Mouse (Mus musculus) ovary, adult 18-20 months (tissue): Measurements from ENCODE around the gene Casp2.
A peak's percentile ranks its signal among the peaks of the same experiment; 100 is the strongest.

Experiments used
- DNase-seq: peaks from one replicate; pipeline ENCODE4 v3.0.0; 2022; ENCODE audit warnings: low spot score, mixed read lengths

Gene Casp2

DNA sequence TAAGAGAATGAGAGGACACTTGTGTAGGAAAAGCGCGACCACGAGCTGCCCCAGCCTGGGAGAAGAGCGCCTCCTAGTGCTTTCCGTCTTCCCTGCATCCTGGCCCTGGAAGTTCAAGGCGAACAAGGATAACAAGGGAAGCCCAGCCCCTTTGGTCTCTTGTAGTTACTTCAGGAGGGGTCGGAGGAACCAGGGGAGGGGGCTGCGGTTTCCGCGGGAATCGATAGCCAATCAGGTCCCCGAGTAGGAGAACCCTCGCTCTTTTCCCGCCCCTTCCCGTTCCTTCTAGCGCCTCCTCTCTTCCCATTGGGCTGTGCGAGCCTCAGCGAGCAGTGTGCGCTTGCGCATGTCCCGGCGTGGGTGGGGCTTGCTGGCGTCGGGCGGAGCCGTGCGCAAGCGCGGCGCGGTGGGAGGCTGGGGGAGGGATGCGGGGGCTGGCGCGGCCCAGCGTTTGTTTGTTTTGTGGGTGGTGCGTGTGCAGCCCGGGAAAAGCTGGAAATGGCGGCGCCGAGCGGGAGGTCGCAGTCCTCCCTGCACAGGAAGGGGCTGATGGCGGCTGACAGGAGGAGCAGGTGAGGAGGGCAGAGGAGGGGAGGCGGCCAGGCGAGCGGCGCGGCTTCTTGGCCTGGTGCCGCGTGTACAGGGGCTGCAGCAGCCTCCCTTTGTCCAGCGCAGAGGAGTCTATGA is at the start of gene Casp2:
Gene Casp2 (plus strand): TSS at position 360 of the 687 bp plus-strand sequence.
- peak; percentile 99 for DNase-seq

DNA sequence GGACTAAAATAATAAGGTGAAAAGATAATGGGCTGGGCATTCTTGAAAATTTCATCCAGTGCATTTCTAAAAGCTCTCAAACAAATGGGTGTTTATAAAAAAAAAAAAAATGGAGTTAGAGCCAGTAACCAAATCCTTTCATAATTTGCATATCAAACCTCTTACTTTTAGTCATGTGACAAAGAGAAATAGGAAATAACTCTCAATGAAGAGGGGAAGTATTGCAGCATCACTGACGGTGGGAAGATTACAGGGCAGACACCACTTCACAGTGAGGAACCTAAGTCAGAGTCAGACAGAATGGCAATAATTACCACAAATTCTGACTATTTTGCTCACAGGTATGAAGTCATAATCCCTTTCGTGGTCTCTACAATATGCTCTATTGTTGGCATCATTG is 49.8 kb upstream of the Casp2 start, which contains the start of gene Tas2r144:
Gene Tas2r144 (plus strand): TSS at position 301 of the 400 bp plus-strand sequence.
- no peak for DNase-seq

DNA sequence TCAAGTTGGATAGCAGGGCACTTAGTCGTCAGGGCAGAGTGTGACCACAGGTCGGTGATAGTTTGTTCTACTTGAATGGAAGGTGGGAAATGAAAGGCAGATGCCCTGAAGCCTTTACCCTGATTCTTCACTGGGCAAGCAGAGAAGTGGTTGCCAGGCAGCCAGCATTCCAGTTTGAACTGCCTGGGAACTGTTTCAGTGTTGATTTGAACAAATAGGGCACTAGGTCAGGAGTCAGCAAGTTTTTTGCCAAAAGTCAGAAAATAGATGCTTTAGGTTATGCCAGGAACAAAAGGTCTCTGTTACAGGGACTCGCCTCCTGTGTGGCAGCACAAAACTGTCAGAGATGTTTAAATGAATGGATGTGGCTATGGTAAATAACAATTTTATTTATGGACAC is 42.5 kb upstream of the Casp2 start:
- no peak for DNase-seq

DNA sequence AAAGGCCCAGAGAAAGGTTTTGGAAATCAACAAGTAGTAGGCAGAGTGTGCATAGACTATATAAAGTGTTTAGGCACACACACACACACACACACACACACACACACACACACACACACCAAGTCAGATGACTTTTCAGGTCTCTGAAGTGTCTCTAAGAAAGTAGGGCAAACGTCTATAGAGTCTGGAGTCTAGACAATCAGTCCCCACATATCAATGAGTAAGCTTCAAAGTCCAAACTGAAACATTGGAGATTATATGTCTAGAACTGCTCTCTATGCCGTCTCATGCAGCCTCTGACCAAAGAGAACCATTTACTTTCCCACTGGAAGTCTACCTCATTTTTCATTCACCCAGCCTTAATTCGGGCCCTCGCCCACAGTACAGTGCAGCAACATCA is 39.7 kb upstream of the Casp2 start:
- DNase-seq = no peak

DNA sequence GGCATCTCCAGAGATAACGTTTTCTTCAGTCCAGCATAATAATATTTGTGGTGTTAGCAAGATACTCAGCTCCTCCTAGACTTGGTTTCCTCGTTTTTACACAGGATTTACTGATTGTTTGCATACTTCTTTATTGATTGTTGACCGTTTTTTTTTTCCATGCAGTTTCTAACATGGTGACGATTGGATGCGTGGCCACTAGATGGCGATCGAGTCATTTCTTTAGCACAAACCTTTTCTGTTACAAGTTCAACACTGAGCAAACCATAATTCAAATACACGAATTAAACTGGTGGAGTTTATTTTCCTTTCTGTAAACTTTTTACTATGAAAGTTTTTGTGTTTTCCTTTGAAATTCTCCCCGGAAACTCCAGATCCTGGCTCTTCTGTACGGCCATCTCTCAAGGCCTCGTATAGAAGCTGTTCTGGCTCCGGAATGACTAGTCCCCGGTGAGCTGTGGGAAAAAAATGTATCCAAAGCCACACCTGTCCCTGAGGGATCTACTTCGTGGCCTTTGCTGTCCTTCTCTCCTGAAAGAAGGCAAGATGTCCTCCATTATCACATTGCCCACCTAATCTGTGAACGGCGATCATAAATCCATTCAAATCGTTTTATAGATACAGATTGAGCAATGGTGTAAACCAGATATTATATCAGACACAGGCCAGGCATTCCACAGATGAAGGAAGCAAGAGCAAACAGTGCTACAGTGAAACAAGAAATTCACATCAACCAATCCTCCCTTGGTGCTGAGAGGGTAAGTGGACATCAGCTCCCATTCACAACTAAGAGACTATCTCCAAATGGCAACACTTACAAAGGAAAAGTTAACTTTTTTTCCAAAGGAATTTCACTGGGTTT is 37.3 kb upstream of the Casp2 start:
- DNase-seq = no peak

DNA sequence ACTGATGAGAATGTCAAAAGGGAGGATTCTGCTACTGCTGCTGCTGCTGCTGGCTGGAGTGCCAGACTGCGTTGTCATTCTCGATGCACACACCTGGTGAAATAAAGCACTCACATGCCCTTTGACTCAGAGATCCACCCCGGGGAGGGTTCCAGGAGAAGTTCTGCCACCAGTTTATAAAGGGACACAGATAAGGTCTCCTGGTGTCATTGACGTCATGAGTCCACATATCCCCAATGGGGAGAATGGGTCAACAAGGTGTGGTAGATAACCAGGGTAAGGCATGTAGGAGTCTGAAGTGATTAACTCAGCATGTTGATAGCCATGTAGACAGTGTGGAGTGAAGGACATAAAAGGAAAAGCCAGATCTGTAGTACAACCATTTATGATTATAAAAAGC is 35.2 kb upstream of the Casp2 start:
- no peak for DNase-seq

DNA sequence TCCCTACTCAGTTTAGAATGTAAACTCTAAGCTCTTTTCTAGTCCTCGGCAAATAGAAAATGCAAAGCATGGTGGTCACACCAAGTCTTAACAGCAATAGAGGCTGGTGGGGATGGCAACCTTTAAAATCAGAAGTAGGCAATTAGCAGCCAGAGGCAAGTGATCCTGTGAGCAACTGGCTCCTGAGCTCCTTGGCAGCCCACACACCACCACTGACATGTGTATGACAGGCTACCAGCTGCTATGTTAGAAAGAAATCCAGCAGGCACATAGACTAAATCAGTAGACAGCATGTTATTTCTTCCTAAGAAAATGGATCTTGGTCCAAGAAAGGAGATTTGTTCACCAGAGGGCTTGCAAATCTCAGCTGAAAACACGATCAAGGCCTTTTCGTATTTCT is 33.6 kb upstream of the Casp2 start:
- no peak for DNase-seq

DNA sequence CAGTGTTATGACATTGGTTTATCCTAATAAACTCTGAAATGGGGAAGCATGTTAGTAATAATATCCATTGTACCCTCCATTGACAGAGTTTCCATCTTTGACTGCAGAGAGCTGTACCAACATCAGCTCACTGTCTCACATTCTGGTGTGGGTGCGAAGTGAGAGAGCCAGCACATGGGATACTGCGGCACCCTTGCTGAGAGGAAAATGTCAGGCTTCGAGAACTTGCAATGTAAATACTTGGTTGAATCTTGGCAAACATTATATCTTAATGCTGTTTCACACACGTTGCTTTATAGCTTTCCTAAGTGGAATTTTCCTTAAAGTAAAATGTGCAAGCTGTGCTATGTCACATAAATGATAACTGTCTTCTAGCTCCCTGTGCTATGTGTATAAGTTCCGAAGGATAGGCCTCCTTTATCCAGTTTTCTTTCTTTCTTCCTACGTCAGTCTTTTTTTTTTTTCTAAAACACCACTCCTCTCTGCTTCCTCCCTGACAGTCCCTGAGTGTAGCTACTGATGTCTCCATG is 27.4 kb upstream of the Casp2 start:
- DNase-seq = no peak

DNA sequence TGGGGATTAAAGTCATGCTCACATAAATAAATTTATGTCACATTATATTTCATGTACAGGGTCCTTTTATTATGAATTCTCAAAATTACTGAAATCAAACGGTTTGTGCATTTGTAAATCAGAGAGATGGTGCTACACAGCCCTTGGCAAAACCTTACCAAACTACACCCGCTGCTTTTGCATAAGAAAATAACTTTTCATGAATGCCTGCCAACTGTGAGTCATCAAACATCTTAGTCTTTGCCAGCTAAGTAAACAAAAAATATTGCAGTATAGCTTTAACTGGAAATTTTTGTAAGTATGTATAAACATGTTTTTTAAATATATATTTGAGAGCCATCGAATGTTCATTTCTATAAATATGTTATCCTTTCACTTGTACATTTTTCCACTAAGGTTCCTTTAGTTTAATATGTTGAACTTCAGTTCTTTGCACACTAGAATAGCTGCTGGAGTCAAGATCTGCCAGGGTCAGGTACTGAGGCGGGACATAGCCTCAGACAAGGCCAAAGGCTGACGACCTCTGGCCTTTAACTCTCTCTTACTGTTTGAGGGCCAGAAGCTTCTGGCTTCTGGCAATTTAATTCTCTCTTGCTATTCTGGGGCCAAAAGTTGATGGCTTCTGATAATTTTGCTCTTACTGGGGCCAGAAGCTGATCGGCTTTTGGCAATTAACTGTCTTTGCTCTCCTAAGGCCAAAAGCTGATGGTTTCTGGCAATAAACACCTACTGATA is 23.3 kb upstream of the Casp2 start:
- no peak for DNase-seq

DNA sequence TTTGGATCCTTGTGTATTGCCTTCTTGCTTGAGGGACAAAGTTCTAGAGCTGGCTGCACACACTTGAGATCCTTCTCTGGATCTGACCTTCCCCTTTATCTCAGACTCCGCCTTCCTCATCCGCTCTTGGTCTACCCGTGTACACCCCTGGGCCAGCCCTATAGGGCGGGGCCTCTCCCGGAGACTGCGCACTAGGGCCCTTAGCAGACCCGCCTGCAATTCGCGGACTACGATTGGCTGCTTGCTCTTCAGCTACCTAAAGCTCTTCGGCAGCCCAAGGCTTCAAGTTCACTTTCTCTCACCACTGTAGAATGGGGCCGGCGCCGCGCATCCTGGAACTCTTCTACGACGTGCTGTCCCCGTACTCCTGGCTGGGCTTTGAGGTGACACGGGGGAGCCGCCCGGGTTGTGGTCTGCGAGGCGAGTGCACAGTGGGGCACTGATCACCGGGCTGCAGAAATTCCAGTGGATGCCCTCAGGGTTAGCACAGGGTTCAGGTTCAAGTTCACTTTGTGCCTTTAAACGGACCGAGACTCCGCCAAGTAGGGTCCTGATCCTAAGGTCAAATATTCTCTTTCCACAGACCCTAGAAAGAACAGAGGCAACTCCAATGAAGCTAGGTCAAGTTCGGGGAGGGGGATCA is 19.0 kb upstream of the Casp2 start, which contains the start of gene Gstk1:
Gene Gstk1 (plus strand): TSS at position 225 of the 643 bp plus-strand sequence.
- DNase-seq = peak; percentile 79

DNA sequence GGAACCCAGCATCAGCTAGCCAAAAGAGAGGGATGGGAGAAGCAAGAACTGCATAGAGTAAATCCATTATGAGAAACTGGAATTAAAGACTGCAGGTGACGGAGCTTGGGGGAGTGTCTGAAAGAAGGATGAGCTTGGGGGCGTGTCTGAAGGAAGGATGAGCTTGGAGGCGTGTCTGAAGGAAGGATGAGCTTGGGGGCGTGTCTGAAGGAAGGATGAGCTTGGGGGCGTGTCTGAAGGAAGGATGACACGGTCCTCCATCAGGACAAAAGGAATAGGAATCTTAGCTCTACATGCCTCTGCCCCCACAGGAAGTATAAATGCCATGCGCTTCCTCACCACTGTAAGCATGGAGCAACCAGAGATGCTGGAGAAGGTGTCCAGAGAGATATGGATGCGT is 17.6 kb upstream of the Casp2 start:
- DNase-seq = no peak

DNA sequence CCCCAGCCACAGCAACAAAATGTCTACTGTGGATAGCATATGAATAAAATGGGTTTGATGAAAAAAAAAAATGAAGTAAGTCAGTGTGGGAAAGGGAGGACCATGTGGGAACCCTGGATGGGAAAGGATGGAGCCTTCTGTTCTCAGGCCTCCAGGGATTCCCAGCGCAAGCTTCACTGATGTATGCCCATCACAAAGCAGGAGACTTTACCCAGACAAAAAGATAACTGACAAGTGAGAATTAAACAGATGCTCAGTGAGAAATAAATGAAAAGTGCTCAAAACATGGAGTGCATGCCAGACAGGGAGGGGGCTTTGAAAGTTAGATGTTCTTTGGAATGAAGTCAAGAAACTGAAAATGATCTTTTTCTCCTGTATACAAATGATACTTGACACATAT is 16.8 kb upstream of the Casp2 start:
- DNase-seq = no peak

DNA sequence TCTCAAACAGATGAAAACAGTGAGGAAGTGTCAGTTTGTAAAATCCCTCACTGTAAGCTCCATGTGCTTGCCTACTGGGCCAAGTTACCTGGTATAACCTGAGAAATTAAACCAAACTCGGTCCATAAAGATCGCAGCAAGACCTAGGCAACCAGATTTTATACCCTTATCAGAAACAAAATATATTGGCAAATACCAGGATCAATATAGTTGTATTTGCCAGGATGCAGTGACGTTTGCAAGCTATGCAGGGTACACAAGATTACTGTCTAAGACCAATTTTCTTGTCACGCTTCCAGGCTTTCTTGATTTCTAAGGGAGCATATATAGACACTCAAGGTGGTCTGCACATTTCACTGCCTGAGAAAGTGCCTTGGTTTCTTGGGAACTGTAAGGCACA is 13.0 kb upstream of the Casp2 start:
- no peak for DNase-seq

DNA sequence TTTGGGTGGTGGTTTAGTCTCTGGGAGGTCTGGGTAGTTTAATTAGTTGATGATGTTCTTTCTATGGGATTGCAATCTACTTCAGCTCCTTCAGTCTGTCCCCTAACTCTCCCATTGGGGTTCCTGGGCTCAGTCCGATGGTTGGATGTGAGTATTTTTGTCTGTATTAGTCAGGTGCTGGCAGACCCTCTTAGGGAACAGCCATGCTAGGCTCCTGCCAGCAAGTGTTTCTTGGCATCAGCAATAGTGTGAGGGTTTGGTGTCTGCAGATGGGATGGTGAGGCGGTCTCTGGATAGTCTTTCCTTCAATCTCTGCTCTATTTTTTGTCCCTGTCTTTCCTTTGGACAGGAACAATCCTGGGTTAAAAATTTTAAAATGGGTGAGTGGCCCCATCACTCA is 11.7 kb upstream of the Casp2 start:
- DNase-seq = no peak

DNA sequence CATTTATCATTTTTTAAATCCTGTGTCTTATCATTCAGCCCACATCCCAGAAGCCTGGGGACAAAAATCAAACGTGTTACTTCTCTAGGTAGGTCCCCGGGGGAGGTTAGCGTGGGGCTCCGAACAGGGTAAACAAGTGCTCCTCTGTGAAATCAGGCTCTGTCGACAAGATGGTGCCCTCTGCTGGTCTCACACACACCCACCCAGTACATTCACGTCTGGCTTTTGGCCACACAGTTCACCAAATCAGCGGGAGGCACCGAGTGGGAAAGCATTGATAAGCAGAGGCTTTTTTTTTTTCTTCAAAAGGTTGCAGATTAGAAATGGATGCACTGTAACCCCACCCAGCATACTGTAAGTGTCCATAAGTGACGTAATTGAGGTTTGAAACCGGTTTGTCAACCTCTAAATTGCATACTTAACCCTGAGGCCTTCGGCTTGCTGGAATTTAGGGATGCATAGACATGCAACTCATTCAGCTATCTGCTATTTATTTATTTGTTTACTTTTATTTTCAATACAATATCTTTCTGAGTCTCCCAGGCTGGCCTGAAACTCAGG is 7.4 kb upstream of the Casp2 start:
- DNase-seq = peak; percentile 28

DNA sequence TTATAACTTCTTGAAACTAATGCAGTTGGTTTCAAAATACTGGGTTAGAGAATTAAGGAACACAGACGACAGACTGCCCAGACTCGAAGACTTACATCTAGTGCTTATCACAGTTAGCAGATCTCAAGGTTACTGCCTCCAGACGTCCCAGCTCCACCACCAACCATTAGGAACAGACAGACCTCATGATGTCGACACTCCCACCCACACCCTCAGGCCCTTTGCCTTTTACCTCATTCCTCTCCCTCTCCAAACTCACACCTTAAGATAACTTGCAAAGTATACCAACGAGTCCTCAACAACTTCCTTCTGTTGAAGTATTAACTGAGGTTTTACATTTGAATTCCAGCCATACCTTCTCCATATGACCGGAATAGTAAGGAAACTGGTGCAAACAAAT is 4.4 kb upstream of the Casp2 start:
- DNase-seq = no peak

DNA sequence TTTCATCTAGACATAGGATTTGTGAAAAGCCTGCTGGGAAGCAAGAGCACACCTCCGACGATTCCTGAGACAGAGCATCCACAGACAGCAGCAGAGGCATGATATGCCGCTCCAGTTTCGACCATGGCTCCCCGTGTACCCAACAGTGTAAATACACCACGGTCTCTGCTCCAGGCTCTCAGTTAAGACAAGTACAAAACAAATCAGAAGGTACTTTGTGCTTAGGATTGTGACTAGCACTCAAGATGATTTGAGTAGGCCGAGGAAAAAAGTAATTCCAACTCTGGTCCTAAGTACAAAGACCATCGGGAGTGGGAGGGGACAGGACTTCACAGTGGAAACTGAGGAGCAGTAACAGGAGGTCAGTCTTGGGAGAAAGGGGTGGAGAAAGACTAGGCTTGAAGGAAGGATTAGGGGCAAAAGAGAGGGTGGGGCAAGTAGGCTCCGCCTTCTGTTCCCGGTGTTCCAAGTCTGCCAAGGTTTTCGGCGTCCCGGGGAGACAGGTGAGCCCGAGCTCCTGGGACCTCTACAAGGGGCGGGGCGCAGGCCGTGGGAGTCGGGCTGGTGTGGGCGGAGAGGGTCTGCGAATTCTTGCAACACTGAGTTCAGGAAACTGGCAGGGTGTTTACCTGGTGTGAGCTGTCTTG is 3.1 kb upstream of the Casp2 start, which contains the start of gene Tmem139:
Gene Tmem139 (plus strand): TSS at position 447 of the 647 bp plus-strand sequence.
- no peak for DNase-seq

DNA sequence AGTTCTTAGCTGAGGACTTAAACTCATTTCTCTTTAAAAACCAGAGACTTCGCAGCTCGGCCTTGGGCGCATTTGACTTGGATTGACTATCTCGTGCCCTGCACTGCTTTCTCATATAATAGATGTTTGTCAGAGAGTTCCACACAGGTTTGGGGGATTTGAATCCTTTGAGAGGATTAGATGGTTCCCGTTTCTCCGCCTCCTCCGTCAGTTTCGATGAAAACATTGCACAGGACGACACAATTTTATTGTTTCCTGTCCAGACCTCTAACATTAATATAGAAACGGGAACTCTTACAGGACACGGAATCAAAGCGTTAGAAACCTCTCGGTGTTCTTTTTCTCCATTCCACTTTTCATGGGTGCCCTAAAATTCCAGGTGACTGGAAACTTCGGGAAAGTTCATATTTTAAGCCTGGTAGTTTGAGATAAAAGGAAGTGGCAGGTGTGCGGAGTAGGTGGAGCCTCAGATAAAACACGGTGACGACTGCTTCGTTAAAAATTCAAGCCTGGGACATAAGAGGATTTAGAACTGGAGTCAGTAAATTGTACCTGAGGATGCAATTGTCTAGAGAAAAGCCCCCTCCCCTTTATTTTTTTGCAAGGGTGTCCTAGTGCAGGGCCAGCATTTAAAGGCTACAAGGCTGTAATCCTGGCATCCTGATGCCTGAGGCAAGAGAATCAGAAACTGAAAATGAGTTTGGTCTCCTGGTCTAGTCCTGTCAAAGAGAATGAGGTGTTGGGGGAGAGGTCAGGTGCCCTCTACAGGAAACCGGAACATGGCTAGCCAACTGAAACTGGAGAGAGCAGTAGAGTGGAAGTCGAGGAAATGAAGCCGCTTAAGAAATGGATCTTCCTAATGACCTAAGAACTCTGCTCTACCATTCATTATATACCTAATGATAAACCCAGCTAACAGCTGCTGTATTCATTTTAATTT is 876 bp downstream of the Casp2 start:
- DNase-seq = no peak

DNA sequence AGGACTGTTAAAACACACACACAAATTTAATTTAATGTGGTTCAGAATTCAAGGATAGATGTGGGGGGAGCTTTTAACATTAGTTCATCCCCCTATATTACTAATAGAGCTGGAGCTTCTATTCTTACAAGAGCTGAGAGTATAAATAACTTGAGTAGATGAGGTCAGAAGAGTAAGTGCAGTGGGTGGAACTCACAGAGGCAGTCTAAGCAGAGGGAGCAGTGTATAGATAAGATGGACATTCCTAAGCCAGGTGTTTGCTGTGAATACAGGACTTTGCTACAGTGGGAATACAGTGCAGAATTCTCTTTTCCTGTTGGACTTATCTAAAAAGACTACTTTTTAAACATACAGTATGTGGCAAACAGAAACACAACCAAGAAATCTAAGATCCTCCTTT is 6.0 kb downstream of the Casp2 start:
- DNase-seq = no peak

DNA sequence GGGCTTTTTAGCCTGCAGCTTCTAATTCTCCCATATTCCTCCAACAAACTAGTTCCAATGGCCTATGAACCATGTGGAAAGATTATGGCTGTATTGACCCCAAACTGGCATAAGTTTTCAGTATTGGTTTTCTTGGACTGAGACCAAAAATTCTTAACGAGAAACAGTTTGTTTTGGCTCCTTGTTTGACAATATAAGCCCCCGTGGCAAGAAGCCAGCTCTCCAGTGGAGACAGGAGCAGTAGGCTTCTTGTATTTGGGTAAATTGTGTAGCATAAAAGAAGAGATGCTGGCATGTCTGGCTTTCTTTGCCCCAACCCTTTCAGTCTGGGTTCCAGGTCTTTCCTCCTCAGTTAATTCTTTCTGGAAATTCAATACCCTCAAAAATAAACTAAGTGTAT is 11.4 kb downstream of the Casp2 start:
- no peak for DNase-seq
